Mouse (Mus musculus) megakaryocyte-erythroid progenitor cell, adult 5-6 weeks (primary cell): ENCODE measurements around the gene Pfn1. TPM values are rescaled to one million over a fixed set of nuclear protein-coding genes. Genes with fewer than 3 reads are reported as not detected.

Source experiments
- ATAC-seq: replicated peaks from 2 replicates; pipeline ENCODE4 v1.8.0; 2016; ENCODE audit warnings: mild to moderate bottlenecking, inconsistent platforms; ENCODE audit not compliant: severe bottlenecking, poor library complexity, low FRiP score, low TSS enrichment
- total RNA-seq, 2 experiments: library from RNA; stranded (forward) in 1 of 2; stranded (reverse) in 1 of 2; fragments of 200-1000, 215-1000 nt in 1 of 2; fragments of >200 nt in 1 of 2; fragmentation: Nextera tagmentation in 1 of 2; gene quantifications; 2 replicates each; pipeline ENCODE4 v1.2.3; 2014 to 2017

The Pfn1 gene
- total RNA-seq, 2 experiments from 2014 or later: 675 to 1,236 TPM

DNA sequence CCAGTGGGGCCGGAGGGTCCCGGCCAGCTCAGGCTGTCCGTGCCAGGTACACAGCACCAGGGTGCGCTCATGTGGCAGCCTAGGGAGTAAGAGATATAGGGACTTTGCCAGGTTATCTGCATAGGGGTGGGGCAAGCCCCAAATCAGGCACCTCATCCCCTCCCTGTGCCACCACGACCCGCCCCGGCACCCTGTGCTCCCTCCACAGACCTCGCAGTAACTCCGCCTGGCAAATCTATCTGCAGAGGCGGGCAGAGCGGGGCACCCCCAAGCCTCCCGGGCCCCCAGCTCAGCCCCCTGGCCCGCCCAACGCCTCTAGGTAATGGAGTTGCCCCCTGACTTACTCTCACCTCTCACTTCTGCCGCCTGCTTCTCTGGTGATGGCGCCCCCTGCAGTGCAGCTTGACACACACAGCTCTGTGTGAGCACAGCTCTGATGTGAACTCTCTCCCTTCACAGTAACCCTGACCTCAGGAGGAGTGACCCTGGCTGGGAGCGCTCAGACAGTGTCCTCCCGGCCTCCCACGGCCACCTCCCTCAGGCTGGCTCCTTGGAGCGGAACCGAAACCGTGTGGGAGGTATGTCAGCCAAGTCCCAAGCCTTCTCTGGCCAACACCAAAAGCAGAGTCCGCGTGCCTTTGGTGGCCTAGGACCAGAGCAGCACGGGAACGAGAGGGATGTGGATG, 45.9 kb downstream of the Pfn1 start:
- peak; percentile 38; the same call in 1 of the 2 replicates for ATAC-seq

DNA sequence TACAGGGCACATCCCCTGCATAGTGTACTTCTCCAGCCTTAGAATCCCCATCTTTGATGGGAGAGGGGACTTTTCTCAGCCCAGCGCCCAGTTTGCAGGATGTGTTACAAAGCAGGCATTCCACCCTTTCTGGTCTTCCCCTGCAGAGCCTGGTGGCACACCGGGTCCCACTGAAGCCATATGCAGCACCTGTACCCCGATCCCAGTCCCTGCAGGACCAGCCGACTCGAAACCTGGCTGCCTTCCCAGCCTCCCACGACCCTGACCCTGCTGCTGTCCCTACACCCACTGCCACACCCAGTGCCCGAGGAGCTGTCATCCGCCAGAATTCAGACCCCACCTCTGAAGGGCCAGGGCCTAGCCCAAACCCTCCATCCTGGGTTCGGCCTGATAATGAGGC, 46.8 kb downstream of the Pfn1 start:
- no peak for ATAC-seq

GRCm38 (mm10) chr11:70606717-70607116, 47.7 kb downstream of the Pfn1 start:
- ATAC-seq: no peak

- ATAC-seq: peak; percentile 76
These were observed 49.3 kb downstream of the Pfn1 start for GRCm38 (mm10) chr11:70605024-70605566.

Other genes starting within 250 kb of the Pfn1 start
- gene Pelp1, start 244.6 kb downstream of the Pfn1 start, total RNA-seq (2014; fragmentation: Nextera tagmentation): 44.4 and 55.9 TPM in 2 replicates
- 10.0 and 12.9 TPM in 2 replicates for gene Pelp1, start 244.6 kb downstream of the Pfn1 start, total RNA-seq (2017)
- 41.8 and 43.2 TPM in 2 replicates for gene Arrb2, start 222.0 kb downstream of the Pfn1 start, total RNA-seq (2014; fragmentation: Nextera tagmentation)
- 21.7 and 32.6 TPM in 2 replicates for gene Arrb2, start 222.0 kb downstream of the Pfn1 start, total RNA-seq (2017)
- 25.5 and 34.8 TPM in 2 replicates for gene Med11, start 202.7 kb downstream of the Pfn1 start, total RNA-seq (2014; fragmentation: Nextera tagmentation)
- 38.6 and 46.5 TPM in 2 replicates for gene Med11, start 202.7 kb downstream of the Pfn1 start, total RNA-seq (2017)
- 0.30 and 0.94 TPM in 2 replicates for gene Zmynd15, start 195.2 kb downstream of the Pfn1 start, total RNA-seq (2014; fragmentation: Nextera tagmentation)
- not detected in 2 replicates for gene Zmynd15, start 195.2 kb downstream of the Pfn1 start, total RNA-seq (2017)
- 0.99 TPM in 1 of 2 replicates, not detected in the other for gene Cxcl16, start 194.7 kb downstream of the Pfn1 start, total RNA-seq (2014; fragmentation: Nextera tagmentation)
- 0.08 TPM in 1 of 2 replicates, not detected in the other for gene Cxcl16, start 194.7 kb downstream of the Pfn1 start, total RNA-seq (2017)
- not detected in 2 replicates for gene Tm4sf5, start 149.4 kb downstream of the Pfn1 start, total RNA-seq (2014; fragmentation: Nextera tagmentation)
- gene Tm4sf5, start 149.4 kb downstream of the Pfn1 start, total RNA-seq (2017): not detected in 2 replicates
- gene Vmo1, start 140.0 kb downstream of the Pfn1 start, total RNA-seq (2014; fragmentation: Nextera tagmentation): not detected in 2 replicates
- not detected in 2 replicates for gene Vmo1, start 140.0 kb downstream of the Pfn1 start, total RNA-seq (2017)
- gene Gltpd2, start 135.4 kb downstream of the Pfn1 start, total RNA-seq (2014; fragmentation: Nextera tagmentation): not detected in 2 replicates
- not detected in 2 replicates for gene Gltpd2, start 135.4 kb downstream of the Pfn1 start, total RNA-seq (2017)
- gene Psmb6, start 129.3 kb downstream of the Pfn1 start, total RNA-seq (2014; fragmentation: Nextera tagmentation): 299 and 333 TPM in 2 replicates
- gene Psmb6, start 129.3 kb downstream of the Pfn1 start, total RNA-seq (2017): 225 and 305 TPM in 2 replicates
- not detected in 2 replicates for gene Gm40193, start 121.7 kb downstream of the Pfn1 start, total RNA-seq (2014; fragmentation: Nextera tagmentation)
- not detected in 2 replicates for gene Gm40193, start 121.7 kb downstream of the Pfn1 start, total RNA-seq (2017)
- not detected in 2 replicates for gene Pld2, start 114.6 kb downstream of the Pfn1 start, total RNA-seq (2014; fragmentation: Nextera tagmentation)
- 0.47 TPM in 1 of 2 replicates, not detected in the other for gene Pld2, start 114.6 kb downstream of the Pfn1 start, total RNA-seq (2017)
- 44.7 and 61.0 TPM in 2 replicates for gene Mink1, start 91.8 kb downstream of the Pfn1 start, total RNA-seq (2014; fragmentation: Nextera tagmentation)
- 18.2 and 19.8 TPM in 2 replicates for gene Mink1, start 91.8 kb downstream of the Pfn1 start, total RNA-seq (2017)
- not detected in 2 replicates for gene 4930544D05Rik, start 38.8 kb downstream of the Pfn1 start, total RNA-seq (2014; fragmentation: Nextera tagmentation)
- not detected in 2 replicates for gene 4930544D05Rik, start 38.8 kb downstream of the Pfn1 start, total RNA-seq (2017)
- 3.0 TPM in 1 of 2 replicates, not detected in the other for gene Chrne, start 35.4 kb downstream of the Pfn1 start, total RNA-seq (2014; fragmentation: Nextera tagmentation)
- not detected in 2 replicates for gene Chrne, start 35.4 kb downstream of the Pfn1 start, total RNA-seq (2017)
- gene Gp1ba, start 15.5 kb downstream of the Pfn1 start, total RNA-seq (2014; fragmentation: Nextera tagmentation): 3.6 and 10.4 TPM in 2 replicates
- gene Gp1ba, start 15.5 kb downstream of the Pfn1 start, total RNA-seq (2017): 0.50 and 0.85 TPM in 2 replicates
- gene Rnf167, start 7.4 kb downstream of the Pfn1 start, total RNA-seq (2014; fragmentation: Nextera tagmentation): 92.8 and 95.5 TPM in 2 replicates
- gene Rnf167, start 7.4 kb downstream of the Pfn1 start, total RNA-seq (2017): 42.3 and 53.4 TPM in 2 replicates
- gene Slc25a11, start 7.2 kb downstream of the Pfn1 start, total RNA-seq (2014; fragmentation: Nextera tagmentation): 62.3 and 63.1 TPM in 2 replicates
- 33.1 and 36.2 TPM in 2 replicates for gene Slc25a11, start 7.2 kb downstream of the Pfn1 start, total RNA-seq (2017)
- 16.7 and 33.7 TPM in 2 replicates for gene Eno3, start 2.6 kb upstream of the Pfn1 start, total RNA-seq (2014; fragmentation: Nextera tagmentation)
- gene Eno3, start 2.6 kb upstream of the Pfn1 start, total RNA-seq (2017): 8.4 and 16.5 TPM in 2 replicates
- gene Spag7, start 14.8 kb upstream of the Pfn1 start, total RNA-seq (2014; fragmentation: Nextera tagmentation): 61.3 and 88.7 TPM in 2 replicates
- 59.9 and 60.5 TPM in 2 replicates for gene Spag7, start 14.8 kb upstream of the Pfn1 start, total RNA-seq (2017)
- 14.6 and 17.4 TPM in 2 replicates for gene Camta2, start 33.5 kb upstream of the Pfn1 start, total RNA-seq (2014; fragmentation: Nextera tagmentation)
- gene Camta2, start 33.5 kb upstream of the Pfn1 start, total RNA-seq (2017): 0.91 and 7.1 TPM in 2 replicates
- gene Inca1, start 45.5 kb upstream of the Pfn1 start, total RNA-seq (2014; fragmentation: Nextera tagmentation): 0.69 TPM in 1 of 2 replicates, not detected in the other
- 0.42 TPM in 1 of 2 replicates, not detected in the other for gene Inca1, start 45.5 kb upstream of the Pfn1 start, total RNA-seq (2017)
- 3.9 and 8.3 TPM in 2 replicates for gene Kif1c, start 45.9 kb upstream of the Pfn1 start, total RNA-seq (2014; fragmentation: Nextera tagmentation)
- 5.4 and 13.2 TPM in 2 replicates for gene Kif1c, start 45.9 kb upstream of the Pfn1 start, total RNA-seq (2017)
- gene Zfp3, start 109.6 kb upstream of the Pfn1 start, total RNA-seq (2014; fragmentation: Nextera tagmentation): 3.1 and 5.6 TPM in 2 replicates
- 1.6 and 3.9 TPM in 2 replicates for gene Zfp3, start 109.6 kb upstream of the Pfn1 start, total RNA-seq (2017)
- gene Scimp, start 157.9 kb upstream of the Pfn1 start, total RNA-seq (2014; fragmentation: Nextera tagmentation): not detected in 2 replicates
- gene Scimp, start 157.9 kb upstream of the Pfn1 start, total RNA-seq (2017): 0.99 TPM in 1 of 2 replicates, not detected in the other
- 27.3 and 29.6 TPM in 2 replicates for gene Rabep1, start 190.1 kb upstream of the Pfn1 start, total RNA-seq (2014; fragmentation: Nextera tagmentation)
- 72.8 and 75.8 TPM in 2 replicates for gene Rabep1, start 190.1 kb upstream of the Pfn1 start, total RNA-seq (2017)